Mouse (Mus musculus): ENCODE measurements around the gene Vipr1.

Gene Vipr1

GRCm38 (mm10) chr9:121635835-121636576 is 6.5 kb upstream of the Vipr1 start:
- no peak for DNase-seq

GRCm38 (mm10) chr9:121639790-121640189 is 2.7 kb upstream of the Vipr1 start:
- DNase-seq: no peak

GRCm38 (mm10) chr9:121641235-121641915 is 1.1 kb upstream of the Vipr1 start:
- no peak for DNase-seq

- DNase-seq: peak; percentile 60 to 78
Measured at GRCm38 (mm10) chr9:121642001-121642400, 515 bp upstream of the Vipr1 start, which contains the start of gene Lyzl4. Gene Lyzl4 (minus strand): TSS chr9:121642096.

GRCm38 (mm10) chr9:121644855-121645254 is 2.3 kb downstream of the Vipr1 start:
- DNase-seq: no peak

GRCm38 (mm10) chr9:121647026-121647425 is 4.5 kb downstream of the Vipr1 start:
- no peak for DNase-seq

GRCm38 (mm10) chr9:121653668-121654067 is 11.2 kb downstream of the Vipr1 start:
- DNase-seq: no peak

- no peak for DNase-seq
Measured at GRCm38 (mm10) chr9:121656322-121656721, 13.8 kb downstream of the Vipr1 start.

- DNase-seq: no peak
Measured at GRCm38 (mm10) chr9:121657143-121657542, 14.6 kb downstream of the Vipr1 start.

- DNase-seq: no peak
Measured at GRCm38 (mm10) chr9:121658248-121658647, 15.7 kb downstream of the Vipr1 start.

GRCm38 (mm10) chr9:121659791-121660190 is 17.3 kb downstream of the Vipr1 start:
- no peak for DNase-seq

- DNase-seq: no peak
Measured at GRCm38 (mm10) chr9:121663467-121663866, 21.0 kb downstream of the Vipr1 start.

- no peak for DNase-seq
Measured at GRCm38 (mm10) chr9:121664104-121664503, 21.6 kb downstream of the Vipr1 start.

GRCm38 (mm10) chr9:121666957-121667630 is 24.6 kb downstream of the Vipr1 start:
- DNase-seq: no peak

GRCm38 (mm10) chr9:121667822-121668221 is 25.3 kb downstream of the Vipr1 start:
- DNase-seq: no peak

GRCm38 (mm10) chr9:121669348-121669791 is 26.9 kb downstream of the Vipr1 start:
- DNase-seq: peak; percentile 15 to 39

- DNase-seq: peak; percentile 38 to 42
Measured at GRCm38 (mm10) chr9:121671300-121671699, 28.8 kb downstream of the Vipr1 start.

- DNase-seq: peak; percentile 17 to 24
Measured at GRCm38 (mm10) chr9:121672311-121672710, 29.8 kb downstream of the Vipr1 start.

GRCm38 (mm10) chr9:121673716-121674115 is 31.2 kb downstream of the Vipr1 start:
- no peak for DNase-seq

GRCm38 (mm10) chr9:121675011-121675410 is 32.5 kb downstream of the Vipr1 start:
- peak; percentile 17 to 23 for DNase-seq

- DNase-seq: no peak
Measured at GRCm38 (mm10) chr9:121675556-121675955, 33.0 kb downstream of the Vipr1 start.

GRCm38 (mm10) chr9:121677069-121677468 is 34.6 kb downstream of the Vipr1 start:
- DNase-seq: no peak

GRCm38 (mm10) chr9:121677476-121677875 is 35.0 kb downstream of the Vipr1 start:
- no peak for DNase-seq

GRCm38 (mm10) chr9:121679549-121679948 is 37.0 kb downstream of the Vipr1 start:
- no peak for DNase-seq

Data from kidney, adult 8-10 months (tissue).